Mouse (Mus musculus) intestine, embryonic 15.5 days (tissue): ENCODE measurements at regions not wholly inside any gene's neighbourhood (a gene's known extent, or its start where the extent isn't known, plus 50 kb on each side); places are given as distances from the start of the nearest gene placed in this dataset.

Experiments
- ATAC-seq: fragments of 200-750 bp; cut with Nextera tagmentation; 2 replicates; pipeline ENCODE4 v1.8.0; 2017; ENCODE audit warnings: moderate TSS enrichment, moderate library complexity
- H3K27ac ChIP-seq: fragments of 300-500 bp; sonication (generic); 2 replicates; pipeline ENCODE4 v1.5.1; 2015; ENCODE audit warnings: mild to moderate bottlenecking, inconsistent platforms
- H3K27me3 ChIP-seq: fragments of 300-500 bp; sonication (generic); replicated peaks from 2 replicates; pipeline ENCODE4 v1.6.1; 2015; ENCODE audit warnings: inconsistent platforms
- H3K36me3 ChIP-seq: fragments of 300-500 bp; sonication (generic); 2 replicates; pipeline ENCODE4 v1.6.1; 2015; ENCODE audit warnings: inconsistent platforms
- H3K4me1 ChIP-seq: fragments of 300-500 bp; sonication (generic); replicated peaks from 2 replicates; pipeline ENCODE4 v1.6.1; 2015; ENCODE audit warnings: inconsistent platforms
- H3K4me2 ChIP-seq: fragments of 300-500 bp; sonication (generic); replicated peaks from 2 replicates; pipeline ENCODE4 v1.6.1; 2015; ENCODE audit warnings: mild to moderate bottlenecking, inconsistent platforms
- H3K4me3 ChIP-seq: fragments of 300-500 bp; sonication (generic); replicated peaks from 2 replicates; pipeline ENCODE4 v1.5.1; 2015; ENCODE audit warnings: inconsistent platforms
- H3K9ac ChIP-seq: fragments of 300-500 bp; sonication (generic); 2 replicates; pipeline ENCODE4 v1.6.1; 2015; ENCODE audit warnings: inconsistent platforms
- H3K9me3 ChIP-seq: fragments of 300-500 bp; sonication (generic); 2 replicates; pipeline ENCODE4 v1.6.1; 2016; ENCODE audit warnings: inconsistent platforms
- WGBS: fragments of 180-500 bp; shearing (Covaris S2); methylation state at CpG from one replicate; pipeline ENCODE4 v1.1.7; 2015; 5-methylcytosine and 5-hydroxymethylcytosine counted together

- Histone ChIP-seq H3K4me1 (no peaks in the 10 kb centered on the region), H3K9me3 (no peaks in the 10 kb centered on the region), H3K4me2 (no peak overlapping the region), H3K27ac (no peak overlapping the region), H3K36me3 (no peaks in the 10 kb centered on the region), H3K27me3 (no peaks in the 10 kb centered on the region), H3K9ac (no peak overlapping the region), H3K4me3 (no peak overlapping the region)
- ATAC-seq, result no peak
- WGBS, result 50% methylated on average over 3 of the region's 3 CpGs
Observed at GRCm38 (mm10) chr2:74930702-74931101, 105.1 kb downstream of the Mtx2 start.

GRCm38 (mm10) chr2:74933190-74933589 is 107.6 kb downstream of the Mtx2 start:
- no peak overlapping the region for H3K9ac ChIP-seq
- ATAC-seq, result no peak
- no peaks in the 10 kb centered on the region for H3K4me1 ChIP-seq
- 28% methylated on average over 8 of the region's 8 CpGs for WGBS
- no peaks in the 10 kb centered on the region for H3K9me3 ChIP-seq
- H3K27me3 ChIP-seq, result no peaks in the 10 kb centered on the region
- H3K4me3 ChIP-seq, result no peak overlapping the region
- no peaks in the 10 kb centered on the region for H3K36me3 ChIP-seq
- no peak overlapping the region for H3K27ac ChIP-seq
- no peak overlapping the region for H3K4me2 ChIP-seq

- no peak for ATAC-seq
Observed at GRCm38 (mm10) chr2:74933771-74934170, 108.2 kb downstream of the Mtx2 start.

GRCm38 (mm10) chr2:74938711-74939110 is 113.1 kb downstream of the Mtx2 start:
- no peaks in the 10 kb centered on the region for H3K4me1 ChIP-seq
- no peaks in the 10 kb centered on the region for H3K9me3 ChIP-seq
- no peaks in the 10 kb centered on the region for H3K27me3 ChIP-seq
- no peaks in the 10 kb centered on the region for H3K36me3 ChIP-seq
- 67% methylated on average over 9 of the region's 9 CpGs for WGBS
- no peak overlapping the region for H3K9ac ChIP-seq
- no peak for ATAC-seq
- H3K4me3 ChIP-seq, result no peak overlapping the region
- no peak overlapping the region for H3K4me2 ChIP-seq
- H3K27ac ChIP-seq, result no peak overlapping the region

More at GRCm38 (mm10) chr2:74933771-74934170, 108.2 kb downstream of the Mtx2 start:
- Histone ChIP-seq H3K9me3 (no peaks in the 10 kb centered on the region), H3K9ac (no peak overlapping the region), H3K4me3 (no peak overlapping the region), H3K27ac (no peak overlapping the region), H3K4me2 (no peak overlapping the region), H3K27me3 (no peaks in the 10 kb centered on the region), H3K36me3 (no peaks in the 10 kb centered on the region), H3K4me1 (no peaks in the 10 kb centered on the region)
- 81% methylated on average over 1 of the region's 1 CpGs for WGBS

GRCm38 (mm10) chr2:74941966-74942365 is 116.4 kb downstream of the Mtx2 start:
- no peak overlapping the region for H3K27ac ChIP-seq
- H3K36me3 ChIP-seq, result no peaks in the 10 kb centered on the region
- 92% methylated on average over 10 of the region's 10 CpGs for WGBS
- no peaks in the 10 kb centered on the region for H3K4me1 ChIP-seq
- H3K4me2 ChIP-seq, result no peak overlapping the region
- no peak for ATAC-seq
- H3K4me3 ChIP-seq, result no peak overlapping the region
- no peak overlapping the region for H3K9ac ChIP-seq
- no peaks in the 10 kb centered on the region for H3K27me3 ChIP-seq
- no peaks in the 10 kb centered on the region for H3K9me3 ChIP-seq

- Histone ChIP-seq H3K27ac (no peak overlapping the region), H3K4me3 (no peak overlapping the region), H3K9ac (no peak overlapping the region), H3K27me3 (no peaks in the 10 kb centered on the region), H3K4me1 (no peaks in the 10 kb centered on the region), H3K9me3 (no peaks in the 10 kb centered on the region), H3K36me3 (no peaks in the 10 kb centered on the region), H3K4me2 (no peak overlapping the region)
- WGBS, result 32% methylated on average over 6 of the region's 6 CpGs
- ATAC-seq, result no peak
Observed at GRCm38 (mm10) chr2:74942611-74943198, 117.1 kb downstream of the Mtx2 start.

GRCm38 (mm10) chr2:74945185-74945749 is 119.7 kb downstream of the Mtx2 start:
- 68% methylated on average over 7 of the region's 7 CpGs for WGBS
- no peak for ATAC-seq
- H3K9ac ChIP-seq, result no peak overlapping the region
- no peaks in the 10 kb centered on the region for H3K27me3 ChIP-seq
- no peak overlapping the region for H3K4me2 ChIP-seq
- H3K36me3 ChIP-seq, result no peaks in the 10 kb centered on the region
- H3K4me3 ChIP-seq, result no peak overlapping the region
- no peaks in the 10 kb centered on the region for H3K4me1 ChIP-seq
- H3K9me3 ChIP-seq, result no peaks in the 10 kb centered on the region
- no peak overlapping the region for H3K27ac ChIP-seq

GRCm38 (mm10) chr2:74951401-74952260 is 126.0 kb downstream of the Mtx2 start:
- Histone ChIP-seq H3K27me3 (no peaks in the 10 kb centered on the region), H3K36me3 (no peaks in the 10 kb centered on the region), H3K9ac (no peak overlapping the region), H3K4me1 (no peaks in the 10 kb centered on the region), H3K4me3 (no peak overlapping the region), H3K4me2 (no peak overlapping the region), H3K27ac (no peak overlapping the region), H3K9me3 (no peaks in the 10 kb centered on the region)
- WGBS, result 84% methylated on average over 12 of the region's 12 CpGs
- ATAC-seq, result no peak

- H3K4me2 ChIP-seq, result no peak overlapping the region
- WGBS, result 73% methylated on average over 9 of the region's 9 CpGs
- no peaks in the 10 kb centered on the region for H3K36me3 ChIP-seq
- no peak overlapping the region for H3K27ac ChIP-seq
- ATAC-seq, result no peak
- H3K9me3 ChIP-seq, result no peaks in the 10 kb centered on the region
- no peak overlapping the region for H3K4me3 ChIP-seq
- H3K9ac ChIP-seq, result no peak overlapping the region
- H3K27me3 ChIP-seq, result no peaks in the 10 kb centered on the region
- no peaks in the 10 kb centered on the region for H3K4me1 ChIP-seq
Observed at GRCm38 (mm10) chr2:74954101-74954500, 128.5 kb downstream of the Mtx2 start.

- no peaks in the 10 kb centered on the region for H3K27me3 ChIP-seq
- no peaks in the 10 kb centered on the region for H3K36me3 ChIP-seq
- H3K4me2 ChIP-seq, result no peak overlapping the region
- H3K9me3 ChIP-seq, result no peaks in the 10 kb centered on the region
- H3K4me3 ChIP-seq, result no peak overlapping the region
- no peak overlapping the region for H3K27ac ChIP-seq
- no peak overlapping the region for H3K9ac ChIP-seq
- ATAC-seq, result no peak
- no peaks in the 10 kb centered on the region for H3K4me1 ChIP-seq
- 86% methylated on average over 4 of the region's 4 CpGs for WGBS
Observed at GRCm38 (mm10) chr2:74955281-74956128, 129.9 kb downstream of the Mtx2 start.

- H3K9me3 ChIP-seq, result no peaks in the 10 kb centered on the region
- no peak overlapping the region for H3K9ac ChIP-seq
- no peaks in the 10 kb centered on the region for H3K27me3 ChIP-seq
- 95% methylated on average over 1 of the region's 1 CpGs for WGBS
- no peaks in the 10 kb centered on the region for H3K36me3 ChIP-seq
- H3K4me3 ChIP-seq, result no peak overlapping the region
- no peak overlapping the region for H3K27ac ChIP-seq
- ATAC-seq, result no peak
- no peaks in the 10 kb centered on the region for H3K4me1 ChIP-seq
- H3K4me2 ChIP-seq, result no peak overlapping the region
Observed at GRCm38 (mm10) chr2:74956129-74956450, 130.5 kb downstream of the Mtx2 start.

- H3K9ac ChIP-seq, result no peak overlapping the region
- no peak overlapping the region for H3K4me3 ChIP-seq
- no peaks in the 10 kb centered on the region for H3K9me3 ChIP-seq
- 95% methylated on average over 2 of the region's 2 CpGs for WGBS
- no peak overlapping the region for H3K4me2 ChIP-seq
- H3K27me3 ChIP-seq, result no peaks in the 10 kb centered on the region
- H3K4me1 ChIP-seq, result no peaks in the 10 kb centered on the region
- H3K27ac ChIP-seq, result no peak overlapping the region
- H3K36me3 ChIP-seq, result no peaks in the 10 kb centered on the region
- no peak for ATAC-seq
Observed at GRCm38 (mm10) chr2:74956556-74956955, 131.0 kb downstream of the Mtx2 start.
